Mouse (Mus musculus): ENCODE measurements around the gene Col9a3. TPM values are rescaled to one million over a fixed set of nuclear protein-coding genes. Genes with fewer than 3 reads are reported as not detected.
A peak's percentile ranks its signal among the peaks of the same experiment; 100 is the strongest.

Col9a3 gene
- polyA plus RNA-seq, 1 experiment from 2014 or later, result 9.8 TPM

GRCm38 (mm10) chr2:180604781-180605180 lies 7.2 kb downstream of the Col9a3 start:
- no peak for ATAC-seq (ENCODE audit: low FRiP score, low TSS enrichment)
- H3K27me3 ChIP-seq (ENCODE audit: insufficient read depth, low read length), result no peaks in the 10 kb centered on the region
- no peak overlapping the region for H3K27ac ChIP-seq (ENCODE audit: low read length)
- no peaks in the 10 kb centered on the region for H3K9me3 ChIP-seq (ENCODE audit: low read length)
- WGBS, result 58% methylated on average over 6 of the region's 6 CpGs
- no peak overlapping the region for H3K4me2 ChIP-seq (replicated peaks; ENCODE audit: low read depth, low read length)
- no peaks in the 10 kb centered on the region for H3K36me3 ChIP-seq (ENCODE audit: insufficient read depth, low read length)
- H3K4me1 ChIP-seq (ENCODE audit: insufficient read depth, low read length), result no peaks in the 10 kb centered on the region
- no peak overlapping the region for H3K4me3 ChIP-seq (ENCODE audit: low read length)
- no peak overlapping the region for H3K9ac ChIP-seq (replicated peaks; ENCODE audit: low read length)

GRCm38 (mm10) chr2:180610283-180610682 lies 12.7 kb downstream of the Col9a3 start:
- no peak overlapping the region for H3K9ac ChIP-seq (replicated peaks; ENCODE audit: low read length)
- no peak overlapping the region for H3K4me2 ChIP-seq (replicated peaks; ENCODE audit: low read depth, low read length)
- WGBS, result 65% methylated on average over 4 of the region's 4 CpGs
- no peaks in the 10 kb centered on the region for H3K4me1 ChIP-seq (ENCODE audit: insufficient read depth, low read length)
- no peak for ATAC-seq (ENCODE audit: low FRiP score, low TSS enrichment)
- H3K4me3 ChIP-seq (ENCODE audit: low read length), result no peak overlapping the region
- H3K9me3 ChIP-seq (ENCODE audit: low read length), result no peaks in the 10 kb centered on the region
- H3K27me3 ChIP-seq (ENCODE audit: insufficient read depth, low read length), result no peaks in the 10 kb centered on the region
- H3K27ac ChIP-seq (ENCODE audit: low read length), result no peak overlapping the region
- no peaks in the 10 kb centered on the region for H3K36me3 ChIP-seq (ENCODE audit: insufficient read depth, low read length)

GRCm38 (mm10) chr2:180611882-180612281 lies 14.3 kb downstream of the Col9a3 start:
- Histone ChIP-seq H3K9ac (replicated peaks; ENCODE audit: low read length) (no peak overlapping the region), H3K27me3 (ENCODE audit: insufficient read depth, low read length) (no peaks in the 10 kb centered on the region), H3K36me3 (ENCODE audit: insufficient read depth, low read length) (no peaks in the 10 kb centered on the region), H3K4me2 (replicated peaks; ENCODE audit: low read depth, low read length) (no peak overlapping the region), H3K27ac (ENCODE audit: low read length) (no peak overlapping the region), H3K9me3 (ENCODE audit: low read length) (no peaks in the 10 kb centered on the region), H3K4me1 (ENCODE audit: insufficient read depth, low read length) (no peaks in the 10 kb centered on the region), H3K4me3 (ENCODE audit: low read length) (no peak overlapping the region)
- WGBS, result 81% methylated on average over 2 of the region's 2 CpGs
- ATAC-seq (ENCODE audit: low FRiP score, low TSS enrichment), result no peak

GRCm38 (mm10) chr2:180641576-180642554 lies 44.3 kb downstream of the Col9a3 start:
- H3K36me3 ChIP-seq (ENCODE audit: insufficient read depth, low read length), result 0 out of 2 replicates have a peak, but pooled peaks cover 4% of the 10 kb centered on the region
- no peak overlapping the region for H3K27ac ChIP-seq (ENCODE audit: low read length)
- ATAC-seq (ENCODE audit: low FRiP score, low TSS enrichment), result peak; percentile 67
- peak overlapping the region; percentile 49 for H3K4me2 ChIP-seq (replicated peaks; ENCODE audit: low read depth, low read length)
- H3K27me3 ChIP-seq (ENCODE audit: insufficient read depth, low read length), result peaks cover 59% of the 10 kb centered on the region
- H3K9me3 ChIP-seq (ENCODE audit: low read length), result peaks cover 22% of the 10 kb centered on the region
- H3K9ac ChIP-seq (replicated peaks; ENCODE audit: low read length), result 0 out of 2 replicates have a peak overlapping the region, but pooled peaks have one; percentile 26
- peaks cover 4% of the 10 kb centered on the region; the same call in 1 of the 2 replicates for H3K4me1 ChIP-seq (ENCODE audit: insufficient read depth, low read length)
- peak overlapping the region; percentile 41 for H3K4me3 ChIP-seq (ENCODE audit: low read length)
- 2% methylated on average over 87 of the region's 112 CpGs for WGBS

- WGBS, result 3% methylated on average over 46 of the region's 56 CpGs
- no peak within 1 kb of the TSS for H3K27ac ChIP-seq (ENCODE audit: low read length)
- peaks cover 61% of the 10 kb centered on the region for H3K27me3 ChIP-seq (ENCODE audit: insufficient read depth, low read length)
- no peak for ATAC-seq (ENCODE audit: low FRiP score, low TSS enrichment)
- H3K4me2 ChIP-seq (replicated peaks; ENCODE audit: low read depth, low read length), result peak within 1 kb of the TSS; percentile 49
- H3K9me3 ChIP-seq (ENCODE audit: low read length), result peaks cover 22% of the 10 kb centered on the region
- 0 out of 2 replicates have a peak within 1 kb of the TSS, but pooled peaks have one; percentile 26 for H3K9ac ChIP-seq (replicated peaks; ENCODE audit: low read length)
- peaks cover 4% of the 10 kb centered on the region; the same call in 1 of the 2 replicates for H3K4me1 ChIP-seq (ENCODE audit: insufficient read depth, low read length)
- H3K36me3 ChIP-seq (ENCODE audit: insufficient read depth, low read length), result 0 out of 2 replicates have a peak, but pooled peaks cover 4% of the 10 kb centered on the region
- peak within 1 kb of the TSS; percentile 41 for H3K4me3 ChIP-seq (ENCODE audit: low read length)
These were observed 45.1 kb downstream of the Col9a3 start, which contains the start of gene Tcfl5 for GRCm38 (mm10) chr2:180642555-180643260. Tcfl5 (minus strand) TSS chr2:180642708.

GRCm38 (mm10) chr2:180643626-180644025 lies 46.0 kb downstream of the Col9a3 start:
- Histone ChIP-seq H3K36me3 (ENCODE audit: insufficient read depth, low read length) (0 out of 2 replicates have a peak, but pooled peaks cover 4% of the 10 kb centered on the region), H3K9me3 (ENCODE audit: low read length) (peaks cover 22% of the 10 kb centered on the region), H3K27me3 (ENCODE audit: insufficient read depth, low read length) (peaks cover 54% of the 10 kb centered on the region), H3K4me3 (ENCODE audit: low read length) (no peak overlapping the region), H3K27ac (ENCODE audit: low read length) (no peak overlapping the region), H3K9ac (replicated peaks; ENCODE audit: low read length) (no peak overlapping the region), H3K4me1 (ENCODE audit: insufficient read depth, low read length) (peaks cover 4% of the 10 kb centered on the region; the same call in 1 of the 2 replicates), H3K4me2 (replicated peaks; ENCODE audit: low read depth, low read length) (no peak overlapping the region)
- ATAC-seq (ENCODE audit: low FRiP score, low TSS enrichment), result no peak

GRCm38 (mm10) chr2:180646841-180647240 lies 49.3 kb downstream of the Col9a3 start:
- peaks cover 31% of the 10 kb centered on the region for H3K27me3 ChIP-seq (ENCODE audit: insufficient read depth, low read length)
- no peak overlapping the region for H3K4me2 ChIP-seq (replicated peaks; ENCODE audit: low read depth, low read length)
- H3K4me3 ChIP-seq (ENCODE audit: low read length), result no peak overlapping the region
- no peak overlapping the region for H3K9ac ChIP-seq (replicated peaks; ENCODE audit: low read length)
- ATAC-seq (ENCODE audit: low FRiP score, low TSS enrichment), result no peak
- no peak overlapping the region for H3K27ac ChIP-seq (ENCODE audit: low read length)
- H3K4me1 ChIP-seq (ENCODE audit: insufficient read depth, low read length), result peaks cover 2% of the 10 kb centered on the region; the same call in 1 of the 2 replicates
- H3K36me3 ChIP-seq (ENCODE audit: insufficient read depth, low read length), result 0 out of 2 replicates have a peak, but pooled peaks cover 4% of the 10 kb centered on the region
- peaks cover 22% of the 10 kb centered on the region for H3K9me3 ChIP-seq (ENCODE audit: low read length)

GRCm38 (mm10) chr2:180654666-180655065 lies 57.1 kb downstream of the Col9a3 start:
- no peak for ATAC-seq (ENCODE audit: low FRiP score, low TSS enrichment)
- Histone ChIP-seq H3K9me3 (ENCODE audit: low read length) (no peaks in the 10 kb centered on the region), H3K36me3 (ENCODE audit: insufficient read depth, low read length) (no peaks in the 10 kb centered on the region), H3K27ac (ENCODE audit: low read length) (no peak overlapping the region), H3K27me3 (ENCODE audit: insufficient read depth, low read length) (no peaks in the 10 kb centered on the region), H3K4me2 (replicated peaks; ENCODE audit: low read depth, low read length) (no peak overlapping the region), H3K4me3 (ENCODE audit: low read length) (no peak overlapping the region), H3K4me1 (ENCODE audit: insufficient read depth, low read length) (0 out of 2 replicates have a peak, but pooled peaks cover 3% of the 10 kb centered on the region), H3K9ac (replicated peaks; ENCODE audit: low read length) (no peak overlapping the region)
- 77% methylated on average over 7 of the region's 7 CpGs for WGBS

- H3K4me2 ChIP-seq (replicated peaks; ENCODE audit: low read depth, low read length), result no peak overlapping the region
- H3K27me3 ChIP-seq (ENCODE audit: insufficient read depth, low read length), result no peaks in the 10 kb centered on the region
- WGBS, result 39% methylated on average over 6 of the region's 6 CpGs
- H3K27ac ChIP-seq (ENCODE audit: low read length), result no peak overlapping the region
- no peak overlapping the region for H3K4me3 ChIP-seq (ENCODE audit: low read length)
- no peaks in the 10 kb centered on the region for H3K9me3 ChIP-seq (ENCODE audit: low read length)
- H3K36me3 ChIP-seq (ENCODE audit: insufficient read depth, low read length), result no peaks in the 10 kb centered on the region
- 0 out of 2 replicates have a peak, but pooled peaks cover 6% of the 10 kb centered on the region for H3K4me1 ChIP-seq (ENCODE audit: insufficient read depth, low read length)
- no peak for ATAC-seq (ENCODE audit: low FRiP score, low TSS enrichment)
- no peak overlapping the region for H3K9ac ChIP-seq (replicated peaks; ENCODE audit: low read length)
These were observed 57.6 kb downstream of the Col9a3 start for GRCm38 (mm10) chr2:180655150-180655549.
